Mouse (Mus musculus) liver, postnatal 0 days (tissue): ENCODE data around the gene Eif2ak3. TPM values are rescaled to one million over a fixed set of nuclear protein-coding genes. Genes with fewer than 3 reads are reported as not detected.

Experiments used
- ATAC-seq: fragments of 200-750 bp; cut with Nextera tagmentation; 2 replicates; pipeline ENCODE4 v1.8.0; 2017; ENCODE audit warnings: mild to moderate bottlenecking, moderate library complexity
- DNase-seq: peaks from one replicate; pipeline ENCODE4 v3.0.0-alpha.2; 2016
- H3K27ac ChIP-seq: fragments of 300-500 bp; sonication (generic); 2 replicates; pipeline ENCODE4 v1.5.1; 2014; ENCODE audit warnings: antibody characterized with exemption, moderate library complexity, mild to moderate bottlenecking, low read depth
- H3K27me3 ChIP-seq: fragments of 300-500 bp; sonication (generic); 2 replicates; pipeline ENCODE4 v1.6.1; 2014; ENCODE audit warnings: low read length, control low read depth, mixed read lengths; ENCODE audit not compliant: insufficient read depth
- H3K36me3 ChIP-seq: fragments of 300-500 bp; sonication (generic); replicated peaks from 2 replicates; pipeline ENCODE4 v1.6.1; 2014; ENCODE audit warnings: mild to moderate bottlenecking, control low read depth, low read length, moderate library complexity, mixed read lengths; ENCODE audit not compliant: insufficient read depth
- H3K4me1 ChIP-seq: fragments of 300-500 bp; sonication (generic); 2 replicates; pipeline ENCODE4 v1.6.1; 2014; ENCODE audit warnings: antibody characterized with exemption, mild to moderate bottlenecking, control low read depth; ENCODE audit not compliant: insufficient read depth
- H3K4me2 ChIP-seq: fragments of 300-500 bp; sonication (generic); 2 replicates; pipeline ENCODE4 v1.6.1; 2014; ENCODE audit warnings: low read depth, mild to moderate bottlenecking, low read length, moderate library complexity, mixed read lengths
- H3K4me3 ChIP-seq: fragments of 300-500 bp; sonication (generic); 2 replicates; pipeline ENCODE4 v1.5.1; 2014; ENCODE audit warnings: low read depth, low read length
- H3K9ac ChIP-seq: fragments of 300-500 bp; sonication (generic); replicated peaks from 2 replicates; pipeline ENCODE4 v1.6.1; 2014; ENCODE audit warnings: mild to moderate bottlenecking, moderate library complexity
- H3K9me3 ChIP-seq: fragments of 300-500 bp; sonication (generic); 2 replicates; pipeline ENCODE4 v1.6.1; 2016; ENCODE audit warnings: mild to moderate bottlenecking, control low read depth, low read length, mixed read lengths
- CTCF ChIP-seq: sonication (generic); IDR thresholded peaks from 2 replicates; pipeline ENCODE4 v1.5.1; 2016; ENCODE audit warnings: antibody characterized with exemption, low read depth
- EP300 ChIP-seq: IDR thresholded peaks from 2 replicates; pipeline ENCODE4 v1.6.1; 2016; ENCODE audit warnings: antibody characterized with exemption, low read depth, mild to moderate bottlenecking
- WGBS: fragments of 180-500 bp; shearing (Covaris S2); extraction: QIAGEN DNeasy Blood & Tissue Kit; methylation state at CpG from one replicate; pipeline ENCODE4 v1.1.7; 2014; ENCODE audit not compliant: insufficient replicate concordance; 5-methylcytosine and 5-hydroxymethylcytosine counted together
- polyA plus RNA-seq: library from polyadenylated mRNA; unstranded; fragments of >200 nt; fragmentation: Nextera tagmentation; extraction: Ambion mirVana; gene quantifications from 2 replicates; pipeline ENCODE4 v1.2.1, GENCODE M21; 2015

Eif2ak3 gene
- polyA plus RNA-seq, 1 experiment from 2014 or later, result 4.4 TPM

- DNase-seq, result no peak
- TF ChIP-seq CTCF (no peak), EP300 (no peak)
- no peak overlapping the region for H3K27ac ChIP-seq
- H3K9me3 ChIP-seq, result no peaks in the 10 kb centered on the region
- H3K4me3 ChIP-seq, result no peak overlapping the region
- no peak overlapping the region for H3K4me2 ChIP-seq
- H3K9ac ChIP-seq, result no peak overlapping the region
- H3K36me3 ChIP-seq, result peaks cover 24% of the 10 kb centered on the region
- WGBS, result 80% methylated on average over 7 of the region's 7 CpGs
- H3K27me3 ChIP-seq, result no peaks in the 10 kb centered on the region
- H3K4me1 ChIP-seq, result peaks cover 18% of the 10 kb centered on the region
- ATAC-seq, result no peak
Measured at GRCm38 (mm10) chr6:70862726-70863125, 18.4 kb downstream of the Eif2ak3 start.

GRCm38 (mm10) chr6:70864285-70864684, 20.0 kb downstream of the Eif2ak3 start:
- DNase-seq (no peak), ATAC-seq (no peak)
- Histone ChIP-seq H3K9ac (no peak overlapping the region), H3K4me3 (no peak overlapping the region), H3K4me2 (0 out of 2 replicates have a peak overlapping the region, but pooled peaks have one; percentile 4), H3K27ac (peak overlapping the region; percentile 39; the same call in 1 of the 2 replicates), H3K4me1 (peaks cover 18% of the 10 kb centered on the region), H3K9me3 (no peaks in the 10 kb centered on the region), H3K36me3 (peaks cover 12% of the 10 kb centered on the region), H3K27me3 (no peaks in the 10 kb centered on the region)
- 63% methylated on average over 6 of the region's 6 CpGs for WGBS
- TF ChIP-seq EP300 (no peak), CTCF (no peak)

GRCm38 (mm10) chr6:70866761-70867160, 22.4 kb downstream of the Eif2ak3 start:
- Histone ChIP-seq H3K4me3 (no peak overlapping the region), H3K4me1 (peaks cover 26% of the 10 kb centered on the region), H3K9ac (no peak overlapping the region), H3K9me3 (no peaks in the 10 kb centered on the region), H3K27ac (no peak overlapping the region), H3K27me3 (no peaks in the 10 kb centered on the region), H3K4me2 (no peak overlapping the region), H3K36me3 (no peaks in the 10 kb centered on the region)
- no peak for DNase-seq
- TF ChIP-seq EP300 (no peak), CTCF (no peak)
- 71% methylated on average over 5 of the region's 5 CpGs for WGBS
- no peak for ATAC-seq

- no peak overlapping the region for H3K4me3 ChIP-seq
- DNase-seq (no peak), ATAC-seq (no peak)
- no peak overlapping the region for H3K27ac ChIP-seq
- peaks cover 29% of the 10 kb centered on the region for H3K4me1 ChIP-seq
- H3K36me3 ChIP-seq, result no peaks in the 10 kb centered on the region
- TF ChIP-seq EP300 (no peak), CTCF (no peak)
- no peak overlapping the region for H3K9ac ChIP-seq
- no peaks in the 10 kb centered on the region for H3K27me3 ChIP-seq
- no peaks in the 10 kb centered on the region for H3K9me3 ChIP-seq
- H3K4me2 ChIP-seq, result no peak overlapping the region
- WGBS, result 91% methylated on average over 9 of the region's 9 CpGs
Measured at GRCm38 (mm10) chr6:70867297-70867696, 23.0 kb downstream of the Eif2ak3 start.

- Histone ChIP-seq H3K36me3 (no peaks in the 10 kb centered on the region), H3K4me2 (peak overlapping the region; percentile 46), H3K27me3 (no peaks in the 10 kb centered on the region), H3K9ac (0 out of 2 replicates have a peak overlapping the region, but pooled peaks have one; percentile 8), H3K4me1 (peaks cover 29% of the 10 kb centered on the region), H3K27ac (peak overlapping the region; percentile 84), H3K4me3 (no peak overlapping the region), H3K9me3 (no peaks in the 10 kb centered on the region)
- DNase-seq (no peak), ATAC-seq (0 out of 2 replicates have a peak, but pooled peaks have one; percentile 11)
- WGBS, result 30% methylated on average over 14 of the region's 14 CpGs
- TF ChIP-seq EP300, result no peak
- no peak for TF ChIP-seq CTCF
Measured at GRCm38 (mm10) chr6:70871511-70871980, 27.2 kb downstream of the Eif2ak3 start.

- peak overlapping the region; percentile 84 for H3K27ac ChIP-seq
- H3K4me2 ChIP-seq, result peak overlapping the region; percentile 46
- H3K4me1 ChIP-seq, result peaks cover 27% of the 10 kb centered on the region
- no peaks in the 10 kb centered on the region for H3K9me3 ChIP-seq
- ATAC-seq (peak; percentile 96), DNase-seq (peak; percentile 39)
- 67% methylated on average over 10 of the region's 10 CpGs for WGBS
- no peak overlapping the region for H3K9ac ChIP-seq
- 0 out of 2 replicates have a peak, but pooled peaks cover 5% of the 10 kb centered on the region for H3K36me3 ChIP-seq
- no peak for TF ChIP-seq CTCF
- no peak for TF ChIP-seq EP300
- H3K4me3 ChIP-seq, result no peak overlapping the region
- H3K27me3 ChIP-seq, result no peaks in the 10 kb centered on the region
Measured at GRCm38 (mm10) chr6:70872128-70872527, 27.8 kb downstream of the Eif2ak3 start.
